Mouse (Mus musculus) hindbrain, embryonic 13.5 days (tissue): ENCODE results near the gene Mea1. TPM values are rescaled to one million over a fixed set of nuclear protein-coding genes. Genes with fewer than 3 reads are reported as not detected.

Experiments
- ATAC-seq: fragments of 200-750 bp; cut with Nextera tagmentation; 2 replicates; pipeline ENCODE4 v1.8.0; 2017; ENCODE audit warnings: moderate TSS enrichment; ENCODE audit not compliant: low FRiP score
- H3K27ac ChIP-seq: fragments of 300-500 bp; sonication (generic); 2 replicates; pipeline ENCODE4 v1.5.1; 2015; ENCODE audit warnings: inconsistent platforms, mild to moderate bottlenecking, moderate library complexity
- H3K27me3 ChIP-seq: fragments of 300-500 bp; sonication (generic); 2 replicates; pipeline ENCODE4 v1.6.1; 2015; ENCODE audit warnings: mild to moderate bottlenecking, inconsistent platforms
- H3K36me3 ChIP-seq: fragments of 300-500 bp; sonication (generic); 2 replicates; pipeline ENCODE4 v1.6.1; 2015; ENCODE audit warnings: mild to moderate bottlenecking, inconsistent platforms
- H3K4me1 ChIP-seq: fragments of 300-500 bp; sonication (generic); replicated peaks from 2 replicates; pipeline ENCODE4 v1.6.1; 2015; ENCODE audit warnings: inconsistent platforms
- H3K4me2 ChIP-seq: fragments of 300-500 bp; sonication (generic); 2 replicates; pipeline ENCODE4 v1.6.1; 2015; ENCODE audit warnings: inconsistent platforms, mild to moderate bottlenecking, moderate library complexity
- H3K4me3 ChIP-seq: fragments of 300-500 bp; sonication (generic); 2 replicates; pipeline ENCODE4 v1.5.1; 2015; ENCODE audit warnings: mild to moderate bottlenecking, inconsistent platforms
- H3K9ac ChIP-seq: fragments of 300-500 bp; sonication (generic); 2 replicates; pipeline ENCODE4 v1.6.1; 2015; ENCODE audit warnings: mild to moderate bottlenecking, inconsistent platforms
- H3K9me3 ChIP-seq: fragments of 300-500 bp; sonication (generic); 2 replicates; pipeline ENCODE4 v1.6.1; 2016; ENCODE audit warnings: inconsistent platforms
- WGBS: fragments of 180-500 bp; shearing (Covaris S2); methylation state at CpG from one replicate; pipeline ENCODE4 v1.1.7; 2015; 5-methylcytosine and 5-hydroxymethylcytosine counted together
- polyA plus RNA-seq: library from polyadenylated mRNA; unstranded; fragments of >200 nt; fragmentation: Nextera tagmentation; extraction: Ambion mirVana; gene quantifications from 2 replicates; pipeline ENCODE4 v1.2.1, GENCODE M21; 2015

Gene Mea1
- polyA plus RNA-seq: 257 and 261 TPM in 2 replicates

DNA sequence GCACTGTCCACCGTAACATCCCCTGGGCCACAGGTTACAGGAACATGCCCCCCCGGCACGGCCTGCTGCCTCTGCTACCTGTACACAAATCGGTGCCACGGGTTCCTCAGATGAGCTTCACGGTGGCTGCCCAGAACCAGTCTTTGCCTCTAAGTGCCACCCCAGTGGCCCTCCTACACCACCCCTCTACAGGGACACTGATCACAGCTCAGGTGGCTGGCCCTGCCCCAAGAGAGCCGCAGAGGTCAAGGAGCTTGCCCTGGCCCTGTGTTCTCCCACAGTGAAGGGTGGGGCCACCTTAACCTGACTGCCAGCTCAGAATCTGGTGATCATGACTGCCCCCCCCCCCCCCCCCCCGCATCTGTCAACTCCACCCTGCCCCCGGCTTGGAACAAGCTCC lies at the start of gene Mea1:
Mea1 (plus strand) TSS at position 378 of the 400 bp plus-strand sequence.
- no peak for ATAC-seq
- H3K9ac ChIP-seq: peak within 1 kb of the TSS; percentile 75
- H3K4me2 ChIP-seq: peak within 1 kb of the TSS; percentile 96
- H3K4me3 ChIP-seq: peak within 1 kb of the TSS; percentile 87
- no peaks in the 10 kb centered on the region for H3K27me3 ChIP-seq
- H3K36me3 ChIP-seq: peaks cover 49% of the 10 kb centered on the region
- no peaks in the 10 kb centered on the region for H3K9me3 ChIP-seq
- 88% methylated on average over 9 of the region's 9 CpGs for WGBS
- H3K4me1 ChIP-seq: peaks cover 45% of the 10 kb centered on the region
- H3K27ac ChIP-seq: peak within 1 kb of the TSS; percentile 94

DNA sequence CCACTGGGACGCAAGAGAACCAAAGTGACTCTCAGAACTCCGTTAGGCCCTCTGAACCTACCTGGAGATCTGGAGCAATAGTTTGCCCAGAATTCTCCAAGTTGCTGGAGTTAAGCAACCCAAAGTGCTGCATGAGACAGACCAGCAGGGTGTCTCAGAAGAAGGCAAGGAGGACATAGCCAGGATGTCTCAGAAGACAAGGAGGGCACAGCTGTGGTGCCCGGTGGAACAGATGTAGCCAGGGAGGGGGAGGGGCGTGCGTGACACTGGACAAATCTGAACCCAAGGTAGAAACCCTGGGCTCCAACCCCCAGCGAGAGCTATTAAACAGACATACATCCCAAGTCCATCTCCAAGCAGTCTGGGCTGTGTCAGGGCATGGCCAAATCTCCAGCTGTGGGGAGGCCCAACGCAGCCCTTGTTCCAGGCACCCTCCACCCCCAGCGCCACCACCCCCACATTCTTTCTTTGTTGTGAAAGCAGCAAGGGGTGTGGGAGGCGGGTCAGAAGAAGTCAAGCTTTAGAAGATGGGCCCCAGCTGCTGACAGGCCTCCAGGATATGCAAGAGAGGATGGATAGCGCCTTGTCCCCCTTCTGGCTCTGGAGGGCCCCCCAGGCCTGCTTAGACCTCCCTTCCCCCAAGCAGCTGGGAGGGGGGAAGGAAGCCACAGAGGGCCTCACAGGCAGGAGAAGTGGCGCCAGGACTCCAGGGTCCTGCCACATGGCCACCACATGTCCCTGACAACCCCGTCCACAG lies 48.7 kb upstream of the Mea1 start:
- Histone ChIP-seq H3K4me1 (peaks cover 38% of the 10 kb centered on the region), H3K9ac (peak overlapping the region; percentile 98), H3K27me3 (no peaks in the 10 kb centered on the region), H3K4me2 (peak overlapping the region; percentile 71), H3K36me3 (peaks cover 32% of the 10 kb centered on the region), H3K4me3 (peak overlapping the region; percentile 96), H3K9me3 (no peaks in the 10 kb centered on the region), H3K27ac (peak overlapping the region; percentile 95)
- WGBS: 6% methylated on average over 12 of the region's 12 CpGs
- peak; percentile 53 for ATAC-seq

DNA sequence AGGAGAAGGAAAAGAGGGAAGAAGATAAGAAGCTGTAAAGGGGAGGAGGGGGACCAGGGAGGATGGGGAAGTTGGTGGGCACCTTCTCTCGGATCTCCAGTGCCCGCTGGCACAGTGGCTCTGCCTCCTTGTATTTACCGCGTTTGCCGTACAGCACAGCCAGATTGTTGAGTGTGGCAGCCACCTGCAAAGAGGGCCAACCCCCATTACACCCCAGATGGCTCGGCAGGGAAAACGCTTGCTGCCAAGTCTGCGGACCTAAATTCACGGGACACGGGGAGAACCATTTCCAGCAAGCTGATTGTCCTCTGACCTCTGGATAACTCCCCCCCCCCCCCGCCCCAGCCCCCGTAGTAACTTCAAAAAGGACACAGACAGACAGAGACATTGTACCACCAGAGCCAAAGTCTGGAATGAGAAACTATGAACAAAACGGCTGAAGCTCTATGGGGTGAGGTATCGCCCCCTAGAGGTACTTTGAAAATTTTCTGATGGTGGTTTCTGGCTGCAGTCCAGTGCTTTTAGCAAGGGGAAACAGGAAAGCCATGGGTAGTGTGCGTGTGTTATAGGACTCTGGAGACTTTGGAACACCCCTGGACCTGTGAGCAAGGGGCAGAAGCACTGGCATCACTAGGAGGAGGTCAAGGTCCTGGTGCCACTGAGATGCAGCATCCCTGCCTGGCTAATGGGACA lies 41.6 kb upstream of the Mea1 start:
- Histone ChIP-seq H3K4me1 (peaks cover 8% of the 10 kb centered on the region; the same call in 1 of the 2 replicates), H3K27me3 (no peaks in the 10 kb centered on the region), H3K9ac (0 out of 2 replicates have a peak overlapping the region, but pooled peaks have one; percentile 46), H3K36me3 (peaks cover 80% of the 10 kb centered on the region), H3K27ac (peak overlapping the region; percentile 35; the same call in 1 of the 2 replicates), H3K9me3 (no peaks in the 10 kb centered on the region), H3K4me3 (no peak overlapping the region), H3K4me2 (peak overlapping the region; percentile 25; the same call in 1 of the 2 replicates)
- WGBS: 17% methylated on average over 15 of the region's 15 CpGs
- peak; percentile 22; the same call in 1 of the 2 replicates for ATAC-seq

DNA sequence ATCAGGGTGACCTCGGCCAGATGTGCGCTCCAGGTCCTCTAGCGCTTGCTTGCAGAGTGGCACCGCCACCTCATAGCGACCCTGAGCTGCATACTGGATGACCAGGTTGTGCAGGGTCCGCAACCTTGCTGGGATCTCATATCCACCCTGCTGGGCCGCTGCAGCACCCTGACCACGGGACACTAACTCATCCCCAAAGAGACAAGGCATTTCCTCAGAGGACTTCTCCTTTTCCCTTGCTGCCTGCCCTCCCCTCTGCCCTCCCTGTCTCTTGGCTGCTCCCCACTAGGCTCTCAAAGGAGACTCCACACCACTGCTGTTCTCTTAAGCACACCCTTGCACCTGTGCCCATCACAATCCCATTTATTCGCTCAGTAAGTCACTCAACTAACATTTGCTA lies 38.7 kb upstream of the Mea1 start:
- Histone ChIP-seq H3K4me2 (no peak overlapping the region), H3K27ac (no peak overlapping the region), H3K27me3 (no peaks in the 10 kb centered on the region), H3K9ac (no peak overlapping the region), H3K9me3 (no peaks in the 10 kb centered on the region), H3K36me3 (peaks cover 61% of the 10 kb centered on the region), H3K4me1 (peaks cover 26% of the 10 kb centered on the region), H3K4me3 (no peak overlapping the region)
- ATAC-seq: no peak
- WGBS: 87% methylated on average over 9 of the region's 9 CpGs

DNA sequence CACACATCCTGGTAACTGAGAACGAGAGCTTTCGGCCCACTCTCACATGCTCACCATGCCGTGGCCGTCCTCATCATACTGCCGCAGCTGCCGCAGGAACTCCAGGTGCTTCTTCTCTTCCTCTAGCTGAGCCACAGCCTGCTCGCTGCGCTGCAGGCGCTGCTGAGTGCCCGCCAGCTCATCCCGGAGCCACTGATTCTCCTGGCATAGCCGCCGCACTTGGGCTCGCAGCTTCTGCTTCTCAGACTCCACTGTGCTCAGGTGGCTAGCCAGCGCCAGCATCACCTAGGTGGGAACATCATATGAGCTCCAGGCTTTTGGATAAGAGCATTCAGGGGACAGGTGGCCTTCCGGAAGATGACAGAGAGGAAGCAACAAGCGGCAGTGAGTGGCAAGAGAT lies 36.5 kb upstream of the Mea1 start:
- Histone ChIP-seq H3K27me3 (no peaks in the 10 kb centered on the region), H3K27ac (no peak overlapping the region), H3K36me3 (peaks cover 44% of the 10 kb centered on the region), H3K9me3 (no peaks in the 10 kb centered on the region), H3K4me2 (no peak overlapping the region), H3K4me3 (no peak overlapping the region), H3K4me1 (peaks cover 31% of the 10 kb centered on the region), H3K9ac (no peak overlapping the region)
- ATAC-seq: no peak
- WGBS: 91% methylated on average over 17 of the region's 17 CpGs

DNA sequence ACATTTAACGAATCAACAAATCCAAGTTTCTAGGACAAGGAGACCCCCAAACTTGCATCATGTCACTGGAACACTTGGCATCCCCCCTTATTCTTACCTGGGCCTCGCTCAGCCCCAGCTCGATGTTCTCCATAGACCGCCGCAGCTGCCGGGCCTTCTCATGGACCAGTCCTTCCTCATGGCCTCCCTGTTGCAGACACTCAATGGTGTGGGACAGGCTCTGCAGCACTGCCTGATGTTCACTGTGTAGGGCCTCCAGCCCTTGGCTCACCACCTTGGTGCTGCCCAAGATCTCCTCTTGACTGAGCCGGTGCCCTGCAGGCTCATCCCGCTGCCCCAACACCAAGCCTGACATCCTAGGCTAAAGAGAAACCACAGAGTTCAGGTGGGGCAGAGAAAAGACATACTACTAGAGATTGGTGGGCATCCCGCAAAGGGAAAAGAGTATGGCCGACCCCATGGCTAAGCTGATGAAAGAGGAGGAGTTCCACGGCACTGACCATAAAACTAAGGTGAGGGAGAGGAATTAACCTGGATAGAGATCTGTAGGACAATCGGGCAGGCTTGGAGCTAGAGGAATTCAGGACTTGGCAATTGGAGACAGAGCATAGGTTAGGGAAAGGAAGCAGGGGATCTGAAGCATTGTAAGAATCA lies 34.3 kb upstream of the Mea1 start:
- Histone ChIP-seq H3K36me3 (peaks cover 40% of the 10 kb centered on the region), H3K9me3 (no peaks in the 10 kb centered on the region), H3K4me1 (peaks cover 32% of the 10 kb centered on the region), H3K9ac (peak overlapping the region; percentile 89), H3K4me2 (peak overlapping the region; percentile 88), H3K4me3 (peak overlapping the region; percentile 75), H3K27me3 (no peaks in the 10 kb centered on the region), H3K27ac (no peak overlapping the region)
- 93% methylated on average over 12 of the region's 12 CpGs for WGBS
- ATAC-seq: no peak

DNA sequence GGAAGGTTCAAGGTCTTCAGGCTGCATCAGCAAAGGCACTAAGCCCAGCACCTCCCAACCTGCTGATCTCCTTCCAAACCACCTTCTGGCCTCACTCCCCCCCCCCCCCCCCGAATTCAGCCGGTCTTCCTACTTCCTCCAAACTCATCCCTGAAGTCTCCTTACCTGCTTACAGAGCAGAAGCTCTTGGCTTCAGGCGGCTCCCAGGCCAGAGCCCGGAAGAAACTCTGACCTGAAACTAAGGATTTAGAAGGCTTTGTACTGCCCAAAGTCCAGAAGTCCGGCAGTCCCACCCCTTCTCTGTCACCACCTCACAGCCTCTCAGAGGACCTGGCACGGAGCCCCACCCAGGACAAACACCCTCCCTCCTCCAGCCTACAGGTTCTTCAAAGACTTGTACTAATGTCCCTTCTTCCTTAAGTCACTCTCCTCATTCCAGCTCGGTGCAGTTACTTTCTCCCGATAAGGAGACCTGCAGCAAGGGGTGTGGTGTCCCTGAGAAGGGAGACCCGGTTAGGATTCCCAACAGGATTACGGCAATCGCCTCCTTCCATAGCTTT lies 33.6 kb upstream of the Mea1 start:
- Histone ChIP-seq H3K4me3 (peak overlapping the region; percentile 75), H3K27me3 (no peaks in the 10 kb centered on the region), H3K4me2 (peak overlapping the region; percentile 88), H3K36me3 (peaks cover 33% of the 10 kb centered on the region), H3K9me3 (no peaks in the 10 kb centered on the region), H3K4me1 (peaks cover 39% of the 10 kb centered on the region), H3K9ac (peak overlapping the region; percentile 89), H3K27ac (peak overlapping the region; percentile 52)
- ATAC-seq: peak; percentile 5; the same call in 1 of the 2 replicates
- WGBS: 16% methylated on average over 11 of the region's 11 CpGs

DNA sequence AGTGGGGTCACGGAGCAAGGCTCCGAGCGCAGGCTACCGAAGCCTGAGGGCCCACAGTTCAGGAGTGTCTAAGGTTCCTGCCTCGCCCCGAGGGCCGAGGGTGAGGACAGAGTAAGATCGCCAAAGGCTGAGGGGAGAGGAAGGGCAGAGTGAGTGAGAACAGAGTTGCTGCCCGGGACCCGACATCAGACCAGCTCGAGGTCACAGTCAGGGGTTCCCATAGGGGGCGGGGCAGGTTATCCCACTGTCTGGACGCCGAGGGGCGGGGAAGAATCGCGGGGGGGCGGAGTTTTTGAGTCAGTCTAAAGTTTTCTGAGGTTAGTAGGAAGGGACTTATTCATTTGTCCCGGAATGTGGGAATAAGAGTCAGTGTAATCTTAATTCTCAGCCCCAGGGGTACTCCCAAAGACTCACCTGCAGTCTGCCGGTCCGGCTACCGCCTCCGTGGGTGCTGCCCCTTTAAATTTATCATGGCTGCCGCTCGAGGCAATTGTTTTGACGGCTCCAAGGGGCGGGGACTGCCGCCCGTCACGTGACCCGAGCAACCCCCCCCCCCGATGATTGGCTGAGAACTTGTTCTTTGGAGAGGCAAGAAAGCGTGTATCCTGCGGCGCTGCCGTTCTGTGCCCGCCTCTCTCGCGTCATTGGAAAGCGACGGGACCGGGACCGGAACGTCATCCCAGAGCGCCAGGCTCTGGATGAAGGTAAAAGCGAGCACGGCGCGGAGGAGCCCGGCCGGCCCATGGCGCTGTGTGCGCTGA lies 32.9 kb upstream of the Mea1 start, which contains the start of the genes Klc4 and Mrpl2:
Klc4 (minus strand) TSS at position 462 of the 761 bp plus-strand sequence.
Mrpl2 (plus strand) TSS at position 669 of the 761 bp plus-strand sequence.
- peak; percentile 66 for ATAC-seq
- Histone ChIP-seq H3K9ac (peak within 1 kb of the TSS; percentile 89), H3K27ac (peak within 1 kb of the TSS; percentile 92), H3K9me3 (no peaks in the 10 kb centered on the region), H3K4me3 (peak within 1 kb of the TSS; percentile 75), H3K4me2 (peak within 1 kb of the TSS; percentile 88), H3K36me3 (peaks cover 25% of the 10 kb centered on the region), H3K4me1 (peaks cover 44% of the 10 kb centered on the region), H3K27me3 (no peaks in the 10 kb centered on the region)
- WGBS: under 1% methylated on average over 53 of the region's 53 CpGs

DNA sequence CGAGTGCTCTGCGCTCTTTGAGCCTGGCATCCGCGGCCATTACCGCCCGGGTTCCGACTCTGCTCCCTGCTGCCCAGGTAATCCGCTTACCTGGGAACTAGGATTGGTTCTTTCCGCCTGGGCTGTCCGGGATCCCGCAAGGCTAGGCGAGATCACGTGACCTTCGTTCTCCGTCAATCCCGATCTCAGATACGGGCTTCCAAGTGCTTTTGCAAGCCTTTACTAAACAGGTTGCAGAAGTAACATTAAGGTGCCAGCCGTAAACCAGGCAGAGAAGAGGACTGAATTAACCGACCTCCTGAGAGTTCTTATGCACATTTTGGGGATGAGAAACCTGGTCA lies 32.3 kb upstream of the Mea1 start:
- H3K9ac ChIP-seq: peak overlapping the region; percentile 83
- H3K4me3 ChIP-seq: peak overlapping the region; percentile 75
- ATAC-seq: no peak
- no peaks in the 10 kb centered on the region for H3K9me3 ChIP-seq
- peak overlapping the region; percentile 92 for H3K27ac ChIP-seq
- H3K36me3 ChIP-seq: peaks cover 20% of the 10 kb centered on the region
- WGBS: under 1% methylated on average over 19 of the region's 19 CpGs
- H3K27me3 ChIP-seq: no peaks in the 10 kb centered on the region
- peaks cover 49% of the 10 kb centered on the region for H3K4me1 ChIP-seq
- H3K4me2 ChIP-seq: peak overlapping the region; percentile 88

DNA sequence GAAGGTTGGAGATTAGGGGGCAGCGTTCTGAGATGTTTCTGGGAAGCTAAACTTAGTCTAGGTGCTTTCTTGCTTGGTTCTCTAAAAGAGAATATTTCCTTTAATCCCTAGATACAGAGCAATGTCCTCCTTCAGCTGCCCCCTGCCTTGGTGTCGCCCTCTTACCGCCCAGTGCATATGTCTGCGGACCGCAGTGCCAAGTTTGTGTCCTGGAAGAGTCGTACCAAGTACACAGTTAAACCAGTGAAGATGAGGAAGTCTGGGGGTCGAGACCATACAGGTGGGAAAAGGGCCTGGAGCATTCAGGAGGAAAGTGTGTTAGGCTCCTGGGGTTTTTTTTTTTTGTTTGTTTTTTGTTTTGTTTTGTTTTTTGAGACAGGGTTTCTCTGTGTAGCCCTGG lies 31.3 kb upstream of the Mea1 start:
- ATAC-seq: no peak
- peaks cover 10% of the 10 kb centered on the region; the same call in 1 of the 2 replicates for H3K36me3 ChIP-seq

DNA sequence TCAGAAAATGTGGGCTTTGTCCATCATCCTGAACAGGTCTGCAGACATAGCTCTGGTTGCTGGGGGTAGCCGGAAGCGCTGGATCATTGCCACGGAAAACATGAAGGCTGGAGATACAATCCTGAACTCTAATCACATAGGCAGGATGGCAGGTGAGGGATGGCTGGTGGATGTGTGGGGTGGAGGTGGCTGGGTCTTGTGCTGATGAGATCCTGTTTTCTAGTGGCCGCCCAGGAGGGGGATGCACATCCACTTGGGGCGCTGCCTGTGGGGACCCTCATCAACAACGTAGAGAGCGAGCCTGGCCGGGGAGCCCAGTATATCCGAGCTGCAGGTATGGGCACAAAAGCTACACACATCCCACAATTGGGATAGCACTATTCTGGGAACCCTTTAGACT lies 30.2 kb upstream of the Mea1 start:
- Histone ChIP-seq H3K9ac (peak overlapping the region; percentile 31; the same call in 1 of the 2 replicates), H3K9me3 (no peaks in the 10 kb centered on the region), H3K4me3 (no peak overlapping the region), H3K4me2 (no peak overlapping the region), H3K27ac (no peak overlapping the region), H3K4me1 (peaks cover 69% of the 10 kb centered on the region), H3K36me3 (peaks cover 16% of the 10 kb centered on the region), H3K27me3 (no peaks in the 10 kb centered on the region)
- WGBS: 88% methylated on average over 9 of the region's 9 CpGs
- no peak for ATAC-seq

More for the DNA sequence above, 31.3 kb upstream of the Mea1 start:
- Histone ChIP-seq H3K4me1 (peaks cover 59% of the 10 kb centered on the region), H3K4me2 (peak overlapping the region; percentile 88), H3K4me3 (peak overlapping the region; percentile 75; the same call in 1 of the 2 replicates), H3K27me3 (no peaks in the 10 kb centered on the region), H3K9me3 (no peaks in the 10 kb centered on the region), H3K27ac (no peak overlapping the region), H3K9ac (peak overlapping the region; percentile 83; the same call in 1 of the 2 replicates)
- WGBS: 95% methylated on average over 7 of the region's 7 CpGs
